Mouse (Mus musculus): ENCODE measurements at regions not wholly inside any gene's neighbourhood (a gene's known extent, or its start where the extent isn't known, plus 50 kb on each side); places are given as distances from the start of the nearest gene placed in this dataset.

DNA sequence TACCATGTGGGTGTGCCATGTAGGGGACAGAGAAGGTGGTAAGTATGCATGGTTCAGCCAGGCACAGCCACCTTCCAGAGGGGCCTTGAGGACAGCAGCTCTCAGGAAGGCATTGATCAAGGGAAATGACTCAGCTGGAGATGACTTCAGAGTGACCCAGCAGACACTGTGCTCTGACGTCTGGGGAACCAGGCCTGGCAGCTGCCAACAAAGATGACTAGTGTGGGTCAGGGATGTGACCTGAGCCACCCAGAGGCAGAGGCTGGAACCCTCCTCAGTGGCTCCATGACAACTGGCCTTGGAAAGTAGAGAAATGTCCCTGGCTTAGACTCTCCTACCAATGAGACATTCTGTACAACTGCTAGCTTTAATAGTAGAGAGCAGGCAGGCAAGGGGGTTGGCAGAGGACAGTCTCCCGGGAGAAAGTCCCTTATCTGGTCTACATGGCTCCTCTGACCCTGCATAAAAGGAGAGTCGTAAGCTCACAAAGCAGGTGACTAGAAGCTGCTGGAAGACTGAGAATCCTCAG lies 348.5 kb downstream of the Eipr1 start:
- TF ChIP-seq POLR2A (IDR thresholded peaks at IDR 0.05; ENCODE audit: insufficient read length, low read depth) (no peak), CEBPB (IDR thresholded peaks at IDR 0.05; ENCODE audit: insufficient read depth, poor library complexity, severe bottlenecking) (no peak), TCF12 (IDR thresholded peaks at IDR 0.05; ENCODE audit: insufficient read depth, poor library complexity, severe bottlenecking) (no peak), MAX (IDR thresholded peaks at IDR 0.05; ENCODE audit: low read depth) (no peak), USF1 (IDR thresholded peaks at IDR 0.05; ENCODE audit: low read depth) (no peak), SRF (IDR thresholded peaks at IDR 0.05; ENCODE audit: control insufficient read depth, insufficient read length, low read depth) (no peak), POLR2AphosphoS2 (IDR thresholded peaks at IDR 0.05; ENCODE audit: insufficient read length, low read depth) (no peak), MYOG (IDR thresholded peaks at IDR 0.05; ENCODE audit: control insufficient read depth in 1 of 3, insufficient read depth in 1 of 3, insufficient read length in 2 of 3, low read depth in 2 of 3) (no peak), E2F4 (IDR thresholded peaks at IDR 0.05; ENCODE audit: insufficient read depth) (no peak), TCF3 (IDR thresholded peaks at IDR 0.05; ENCODE audit: insufficient read length, low read depth) (no peak), REST (IDR thresholded peaks at IDR 0.05; ENCODE audit: insufficient read depth, insufficient read length) (no peak), MYOD1 (IDR thresholded peaks at IDR 0.05; ENCODE audit: control insufficient read depth in 1 of 3, insufficient read length in 2 of 3, low read depth in 2 of 3) (no peak)
